ENCODE assay signal across 18 mouse cellular contexts in genomic region chr2:78994800-78995555, GRCm38 (mm10).
DNase-seq lines count a peak whose midpoint lies in the region; ATAC-seq and TF ChIP-seq lines count a peak whose summit lies in the region.
"Had no signal": no experiment of that assay in that cellular context is flagged by ENCODE, and none has a peak within 500 bp of the region (broad histone marks: within the 10 kb centered on the region; RNA-seq: fewer than 3 reads in every experiment).

No protein-coding gene starts in this region.

- TF ChIP-seq CTCF in CH12.LX (conservative IDR thresholded peaks at IDR 0.05 in 1 of 2, IDR thresholded peaks at IDR 0.05 in 1 of 2; ENCODE audit: low read depth in 2 of 2, low read length in 2 of 2): no peak

- 61% methylated on average over 3 of the region's 3 CpGs for WGBS in forebrain, embryonic 16.5 days
- 74% methylated on average over 3 of the region's 3 CpGs for WGBS in forebrain, embryonic 12.5 days
- WGBS in embryonic facial prominence, embryonic 10.5 days: 77% methylated on average over 3 of the region's 3 CpGs
- WGBS in heart, embryonic 11.5 days (ENCODE audit: insufficient replicate concordance): 80% methylated on average over 3 of the region's 3 CpGs

- H3K79me2 ChIP-seq in CH12.LX (replicated peaks; ENCODE audit: control insufficient read depth, extremely low read depth, insufficient read depth, poor library complexity, severe bottlenecking): peaks cover 18% of the 10 kb centered on the region; the same call in 1 of the 2 replicates

- no peaks in the 10 kb centered on the region for H3K4me1 ChIP-seq in forebrain, embryonic 16.5 days (replicated peaks; ENCODE audit: control insufficient read depth, insufficient read depth, low read length)
- no peaks in the 10 kb centered on the region for H3K4me1 ChIP-seq in forebrain, embryonic 12.5 days
- H3K4me1 ChIP-seq in CH12.LX (ENCODE audit: control insufficient read depth in 1 of 2, insufficient read depth in 2 of 2): peaks cover 8 to 31% of the 10 kb centered on the region in 2 experiments; a peak in 3 of 4 replicates
- peaks cover 11% of the 10 kb centered on the region for H3K4me1 ChIP-seq in embryonic facial prominence, embryonic 10.5 days
- peaks cover 7% of the 10 kb centered on the region; the same call in 1 of the 2 replicates for H3K4me1 ChIP-seq in heart, embryonic 11.5 days (ENCODE audit: control insufficient read depth, insufficient read depth, low read length)
- H3K4me1 ChIP-seq: embryonic facial prominence, embryonic 15.5 days; hindbrain, embryonic 10.5 days; neural tube, embryonic 12.5 days had no signal

- no peak overlapping the region for H3K27ac ChIP-seq in forebrain, embryonic 16.5 days (ENCODE audit: low read length)
- no peak overlapping the region for H3K27ac ChIP-seq in forebrain, embryonic 12.5 days
- H3K27ac ChIP-seq in CH12.LX (ENCODE audit: insufficient read depth, low read depth): peak overlapping the region; percentile 46
- H3K27ac ChIP-seq in embryonic facial prominence, embryonic 10.5 days (replicated peaks): 0 out of 2 replicates have a peak overlapping the region, but pooled peaks have one; percentile 40
- no peak overlapping the region for H3K27ac ChIP-seq in heart, embryonic 11.5 days (ENCODE audit: low read depth, low read length)
- H3K27ac ChIP-seq: embryonic facial prominence, embryonic 15.5 days; hindbrain, embryonic 10.5 days; layer of hippocampus, adult 2 months; neural tube, embryonic 12.5 days had no signal

- H3K36me3 ChIP-seq in forebrain, embryonic 16.5 days (ENCODE audit: control insufficient read depth, insufficient read depth): no peaks in the 10 kb centered on the region
- H3K36me3 ChIP-seq in forebrain, embryonic 12.5 days (replicated peaks): no peaks in the 10 kb centered on the region
- H3K36me3 ChIP-seq in CH12.LX (replicated peaks in 1 of 2; ENCODE audit: control insufficient read depth in 1 of 2, insufficient read depth in 1 of 2, low read length in 1 of 2): peaks cover 0 to 3% of the 10 kb centered on the region in 2 experiments
- no peaks in the 10 kb centered on the region for H3K36me3 ChIP-seq in embryonic facial prominence, embryonic 10.5 days (replicated peaks)
- H3K36me3 ChIP-seq in heart, embryonic 11.5 days (ENCODE audit: control insufficient read depth, insufficient read depth, low read length): no peaks in the 10 kb centered on the region
- H3K36me3 ChIP-seq: embryonic facial prominence, embryonic 15.5 days; hindbrain, embryonic 10.5 days; neural tube, embryonic 12.5 days had no signal

- TF ChIP-seq EP300 in CH12.LX (IDR thresholded peaks at IDR 0.05; ENCODE audit: low read length): 0 out of 2 replicates have a peak, but pooled peaks have one; percentile 8

- H3K4me2 ChIP-seq in forebrain, embryonic 16.5 days (ENCODE audit: low read length): no peak overlapping the region
- H3K4me2 ChIP-seq in forebrain, embryonic 12.5 days: no peak overlapping the region
- no peak overlapping the region for H3K4me2 ChIP-seq in CH12.LX (ENCODE audit: insufficient read depth, low read depth, poor library complexity, severe bottlenecking)
- no peak overlapping the region for H3K4me2 ChIP-seq in heart, embryonic 11.5 days
- H3K4me2 ChIP-seq: embryonic facial prominence, embryonic 15.5 days; liver, embryonic 11.5 days; neural tube, embryonic 12.5 days had no signal

- in situ Hi-C loops in CH12.LX (cut with MboI; ENCODE audit: low pct_ligation_motif_present, low pct_unique_long_range_greater_than_20kb, low sequenced_read_pairs): no loop called here

- no peak for DNase-seq in CH12.LX (ENCODE audit: extremely low read depth)
- DNase-seq in embryonic facial prominence, embryonic 10.5 days (ENCODE audit: low spot score): no peak
- peak; percentile 50 for DNase-seq in naive thymus-derived CD4-positive, alpha-beta T cell, adult 2 months (ENCODE audit: low read depth)
- no peak for DNase-seq in kidney, adult 9 months
- DNase-seq in cerebellum, postnatal 25 days: no peak
- DNase-seq: adrenal gland, adult 2 months; cerebellum, adult 2 months; left cerebral cortex, postnatal 4 days; thymus, postnatal 36 days had no signal

- dilution Hi-C loops in CH12.LX (cut with MboI; ENCODE audit: extremely low pct_ligation_motif_present, extremely low pct_unique_long_range_greater_than_20kb, low sequenced_read_pairs): no loop called here

- 0 out of 2 replicates have a peak, but pooled peaks cover 4% of the 10 kb centered on the region for H3K27me3 ChIP-seq in forebrain, embryonic 16.5 days (replicated peaks; ENCODE audit: control insufficient read depth, insufficient read depth, low read length)
- H3K27me3 ChIP-seq in forebrain, embryonic 12.5 days: 0 out of 2 replicates have a peak, but pooled peaks cover 3% of the 10 kb centered on the region
- H3K27me3 ChIP-seq in CH12.LX (replicated peaks): no peaks in the 10 kb centered on the region
- H3K27me3 ChIP-seq in embryonic facial prominence, embryonic 10.5 days (replicated peaks; ENCODE audit: low read depth, poor library complexity, severe bottlenecking): no peaks in the 10 kb centered on the region
- no peaks in the 10 kb centered on the region for H3K27me3 ChIP-seq in heart, embryonic 11.5 days (ENCODE audit: control insufficient read depth, insufficient read depth, low read length)
- H3K27me3 ChIP-seq: embryonic facial prominence, embryonic 15.5 days; megakaryocyte, embryonic 14.5 days; neural tube, embryonic 12.5 days had no signal

- H3K9ac ChIP-seq in forebrain, embryonic 16.5 days (replicated peaks; ENCODE audit: low read depth, low read length): no peak overlapping the region
- no peak overlapping the region for H3K9ac ChIP-seq in forebrain, embryonic 12.5 days
- H3K9ac ChIP-seq in CH12.LX (ENCODE audit: insufficient read depth, low read depth): 0 out of 2 replicates have a peak overlapping the region, but pooled peaks have one; percentile 45
- H3K9ac ChIP-seq in heart, embryonic 11.5 days (ENCODE audit: low read depth, low read length): no peak overlapping the region
- H3K9ac ChIP-seq: embryonic facial prominence, embryonic 15.5 days; neural tube, embryonic 12.5 days had no signal

- TF ChIP-seq RAD21 in CH12.LX (IDR thresholded peaks at IDR 0.05; ENCODE audit: low read depth, low read length): no peak

- no peak for TF ChIP-seq POLR2A in CH12.LX (IDR thresholded peaks at IDR 0.05; ENCODE audit: low read depth, low read length)

- ATAC-seq in forebrain, embryonic 16.5 days: peak; percentile 70
- no peak for ATAC-seq in forebrain, embryonic 12.5 days (ENCODE audit: low FRiP score)
- ATAC-seq in heart, embryonic 11.5 days (replicated peaks; ENCODE audit: insufficient number of reproducible peaks, low FRiP score, low TSS enrichment): no peak

- H3K9me3 ChIP-seq in forebrain, embryonic 16.5 days (ENCODE audit: control insufficient read depth, low read length): no peaks in the 10 kb centered on the region
- no peaks in the 10 kb centered on the region for H3K9me3 ChIP-seq in forebrain, embryonic 12.5 days
- H3K9me3 ChIP-seq in CH12.LX (replicated peaks; ENCODE audit: low read length): no peaks in the 10 kb centered on the region
- H3K9me3 ChIP-seq in embryonic facial prominence, embryonic 10.5 days: no peaks in the 10 kb centered on the region
- no peaks in the 10 kb centered on the region for H3K9me3 ChIP-seq in heart, embryonic 11.5 days (replicated peaks; ENCODE audit: control insufficient read depth, low read length)
- H3K9me3 ChIP-seq: embryonic facial prominence, embryonic 15.5 days; hindbrain, embryonic 10.5 days; megakaryocyte, embryonic 14.5 days; neural tube, embryonic 12.5 days had no signal

- H3K4me3 ChIP-seq in forebrain, embryonic 16.5 days (replicated peaks; ENCODE audit: low read length): no peak overlapping the region
- H3K4me3 ChIP-seq in forebrain, embryonic 12.5 days (replicated peaks): no peak overlapping the region
- no peak overlapping the region for H3K4me3 ChIP-seq in CH12.LX (replicated peaks in 1 of 3; ENCODE audit: low read depth in 2 of 3, low read length in 2 of 3, poor library complexity in 1 of 3)
- no peak overlapping the region for H3K4me3 ChIP-seq in embryonic facial prominence, embryonic 10.5 days
- no peak overlapping the region for H3K4me3 ChIP-seq in heart, embryonic 11.5 days (ENCODE audit: low read depth, low read length)
- H3K4me3 ChIP-seq: embryonic facial prominence, embryonic 15.5 days; hindbrain, embryonic 10.5 days; layer of hippocampus, adult 2 months; megakaryocyte, embryonic 14.5 days; neural tube, embryonic 12.5 days had no signal

TF ChIP-seq in CH12.LX, 34 proteins besides CTCF, POLR2A, EP300 and RAD21:
- TF ChIP-seq UBTF (IDR thresholded peaks at IDR 0.05; ENCODE audit: low read depth, low read length) (no peak), ZNF384 (IDR thresholded peaks at IDR 0.05; ENCODE audit: low read depth, low read length) (no peak), JUN (IDR thresholded peaks at IDR 0.05; ENCODE audit: insufficient read depth, low read depth, low read length) (no peak), SMC3 (IDR thresholded peaks at IDR 0.05; ENCODE audit: low read depth, low read length) (no peak), IRF4 (IDR thresholded peaks at IDR 0.05; ENCODE audit: low read depth, low read length) (0 out of 2 replicates have a peak, but pooled peaks have one; percentile 10), ELF1 (IDR thresholded peaks at IDR 0.05; ENCODE audit: low read depth, low read length) (peak; percentile 67), MEF2A (IDR thresholded peaks at IDR 0.05; ENCODE audit: borderline replicate concordance, low read depth, low read length) (no peak), RCOR1 (conservative IDR thresholded peaks at IDR 0.05; ENCODE audit: low read depth, low read length) (no peak)

Comparison
In these comparisons a context has a peak if more than half of its experiments do, and no peak if none do; other contexts are left out.
1. H3K27ac ChIP-seq: peak in CH12.LX (single experiment) and embryonic facial prominence, embryonic 10.5 days (single experiment); none in forebrain, embryonic 16.5 days (single experiment), forebrain, embryonic 12.5 days (single experiment) and heart, embryonic 11.5 days (single experiment).